Mouse (Mus musculus) splenic B cell, adult 2 months (primary cell): ENCODE measurements at regions not wholly inside any gene's neighbourhood (a gene's known extent, or its start where the extent isn't known, plus 50 kb on each side); places are given as distances from the start of the nearest gene placed in this dataset.

Source experiments
- DNase-seq: peaks from one replicate; pipeline ENCODE4 v3.0.0-alpha.2; 2011; ENCODE audit warnings: low read depth, low spot score
- H3K27me3 ChIP-seq: 2 replicates; pipeline ENCODE4 v1.6.1; 2012; ENCODE audit warnings: mild to moderate bottlenecking, low read length, moderate library complexity, mixed read lengths; ENCODE audit not compliant: control insufficient read depth, poor library complexity, insufficient read depth, severe bottlenecking
- H3K36me3 ChIP-seq: 2 replicates; pipeline ENCODE4 v1.6.1; 2012; ENCODE audit warnings: mild to moderate bottlenecking, low read length, moderate library complexity, mixed read lengths; ENCODE audit not compliant: control insufficient read depth, poor library complexity, insufficient read depth, severe bottlenecking

DNA sequence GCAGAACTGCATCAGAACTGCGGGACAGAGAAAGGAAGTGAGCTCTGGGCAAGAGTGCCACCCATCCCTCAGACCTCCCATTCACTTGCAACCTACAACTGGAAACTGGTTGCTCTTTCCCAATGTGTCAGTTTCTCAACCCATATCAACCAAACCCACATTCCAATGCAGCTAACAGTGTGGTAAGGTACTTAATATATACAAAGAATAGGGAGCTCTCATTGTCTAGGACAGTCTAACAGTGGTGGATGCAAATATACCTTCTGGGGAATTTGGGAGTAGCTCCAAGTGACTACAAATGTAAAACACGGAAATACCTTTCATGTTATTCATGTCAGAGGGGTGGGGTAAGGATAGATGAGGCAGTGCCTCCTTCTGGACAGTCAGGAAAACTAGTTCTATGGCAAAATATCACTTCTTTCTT lies 171.0 kb upstream of the Smim15 start:
- Histone ChIP-seq H3K36me3 (no peaks in the 10 kb centered on the region), H3K27me3 (no peaks in the 10 kb centered on the region)
- DNase-seq = no peak

DNA sequence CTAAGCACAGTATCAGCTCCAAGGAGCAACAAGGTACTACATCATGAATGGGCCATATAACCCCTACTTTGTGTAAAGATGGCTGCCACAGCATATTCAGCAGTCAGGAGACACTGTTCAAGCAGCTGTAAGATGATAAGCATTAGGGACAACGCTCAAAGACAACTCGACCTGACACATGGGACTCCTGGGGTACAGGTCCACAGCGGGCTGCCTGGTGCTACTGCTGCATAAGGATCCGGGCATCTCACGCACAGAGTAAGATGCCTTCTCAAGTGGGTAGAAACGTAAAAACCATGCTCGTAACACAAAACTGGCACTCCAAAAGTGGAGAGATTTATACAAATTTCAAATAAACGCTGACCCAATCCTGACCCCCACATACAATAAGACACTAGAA lies 171.7 kb upstream of the Smim15 start:
- H3K27me3 ChIP-seq = no peaks in the 10 kb centered on the region
- no peak for DNase-seq
- no peaks in the 10 kb centered on the region for H3K36me3 ChIP-seq

DNA sequence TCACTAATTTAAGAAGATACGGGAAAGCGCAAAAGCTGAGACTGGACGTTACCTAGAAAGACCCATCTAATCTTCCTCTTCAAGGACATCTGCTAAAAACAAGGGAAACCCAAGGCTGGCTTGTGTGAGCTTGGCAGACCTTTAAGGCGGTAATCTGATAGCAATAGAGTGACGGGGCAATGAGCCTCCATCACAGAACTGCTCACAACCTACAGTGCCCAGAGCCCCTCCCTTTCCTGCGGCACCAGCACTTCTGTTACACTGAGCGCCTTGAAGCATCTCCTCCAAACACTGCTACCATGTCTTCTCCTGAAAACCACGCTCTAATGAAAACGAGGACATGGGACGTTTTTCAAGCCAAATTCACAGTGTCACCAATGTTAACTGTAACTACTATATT lies 172.1 kb upstream of the Smim15 start:
- DNase-seq = no peak
- H3K36me3 ChIP-seq = no peaks in the 10 kb centered on the region

DNA sequence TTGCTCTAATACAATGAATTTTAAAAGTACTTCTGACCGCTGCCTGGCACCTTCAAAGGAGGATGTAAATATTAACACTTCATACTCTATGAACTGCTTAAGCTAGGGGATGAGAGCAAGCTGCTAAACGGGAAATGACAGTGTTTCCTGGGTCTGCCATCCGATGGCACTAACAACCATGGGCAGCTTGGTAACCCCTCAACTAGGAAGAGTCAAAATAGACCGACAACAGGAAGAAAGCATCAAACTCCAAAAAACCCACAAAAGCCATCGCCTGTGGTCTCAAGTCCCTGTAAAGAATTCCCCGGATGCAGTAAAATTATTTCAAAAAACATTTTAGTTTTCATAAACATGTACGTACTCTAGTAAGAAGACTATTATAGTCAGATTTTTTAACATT lies 175.3 kb upstream of the Smim15 start:
- no peaks in the 10 kb centered on the region; the same call in 1 of the 2 replicates for H3K36me3 ChIP-seq
- no peaks in the 10 kb centered on the region for H3K27me3 ChIP-seq
- DNase-seq = no peak

More for the DNA sequence above, 172.1 kb upstream of the Smim15 start:
- no peaks in the 10 kb centered on the region for H3K27me3 ChIP-seq

DNA sequence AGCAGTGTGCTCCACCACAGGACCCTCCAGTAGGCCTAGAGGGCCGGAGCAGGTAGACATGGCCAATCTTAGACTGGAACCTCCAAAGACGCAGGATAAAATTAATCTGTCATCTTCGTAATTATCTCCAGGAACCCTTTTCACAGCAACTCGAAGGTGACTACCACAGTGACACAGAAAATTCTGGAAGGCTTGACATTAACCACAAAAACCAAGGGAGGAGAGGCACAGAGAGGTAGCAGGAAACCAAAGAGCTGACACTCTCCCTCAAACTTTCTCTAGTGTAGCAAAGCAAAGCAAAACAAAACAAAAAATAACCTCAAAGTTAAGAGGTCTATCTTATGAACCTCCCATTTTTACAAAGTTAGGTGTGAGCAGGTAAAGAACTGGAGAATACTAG lies 177.4 kb upstream of the Smim15 start:
- no peak for DNase-seq
- H3K36me3 ChIP-seq = no peaks in the 10 kb centered on the region; the same call in 1 of the 2 replicates
- H3K27me3 ChIP-seq = no peaks in the 10 kb centered on the region

DNA sequence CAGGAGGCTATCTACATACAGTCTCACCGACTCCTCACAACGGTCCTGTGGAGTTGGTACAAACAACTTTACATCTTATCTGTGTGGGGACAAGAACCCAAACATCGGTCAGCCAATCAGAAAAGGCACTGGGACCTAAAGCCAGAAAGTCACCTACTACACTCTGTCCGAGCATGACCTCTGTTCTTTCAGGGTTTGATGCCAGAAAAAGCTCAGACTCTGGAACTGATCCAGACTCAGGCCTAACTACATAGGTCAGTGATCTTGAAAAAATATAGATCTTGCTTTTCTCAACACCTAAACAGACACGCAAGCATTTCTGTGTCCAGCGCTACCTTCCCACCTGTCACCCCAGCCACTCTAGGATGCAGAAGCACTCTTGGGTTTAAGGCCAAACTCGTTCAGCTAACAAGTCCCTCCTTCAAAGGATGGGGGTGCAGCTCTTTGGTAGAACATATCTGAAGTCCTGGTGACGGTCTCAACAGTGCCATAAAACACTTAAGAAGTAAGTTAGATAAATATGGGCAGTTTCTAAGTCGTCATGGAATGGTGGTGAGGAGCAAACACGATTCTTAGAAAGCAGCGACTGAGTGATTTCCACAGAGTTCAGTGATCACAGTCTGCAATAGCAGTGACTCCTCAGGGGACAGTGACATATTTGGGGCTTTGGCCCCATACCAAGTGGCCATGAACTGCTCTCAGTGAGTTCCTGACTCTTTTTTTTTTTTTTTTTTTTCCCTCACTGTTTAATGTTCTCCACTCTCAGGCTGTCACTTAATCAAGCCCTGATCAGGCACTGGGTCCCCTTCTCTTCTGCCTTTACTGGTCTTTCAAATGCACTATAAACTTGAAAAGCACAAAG lies 181.2 kb upstream of the Smim15 start:
- Histone ChIP-seq H3K36me3 (no peaks in the 10 kb centered on the region; the same call in 1 of the 2 replicates), H3K27me3 (no peaks in the 10 kb centered on the region)
- no peak for DNase-seq

DNA sequence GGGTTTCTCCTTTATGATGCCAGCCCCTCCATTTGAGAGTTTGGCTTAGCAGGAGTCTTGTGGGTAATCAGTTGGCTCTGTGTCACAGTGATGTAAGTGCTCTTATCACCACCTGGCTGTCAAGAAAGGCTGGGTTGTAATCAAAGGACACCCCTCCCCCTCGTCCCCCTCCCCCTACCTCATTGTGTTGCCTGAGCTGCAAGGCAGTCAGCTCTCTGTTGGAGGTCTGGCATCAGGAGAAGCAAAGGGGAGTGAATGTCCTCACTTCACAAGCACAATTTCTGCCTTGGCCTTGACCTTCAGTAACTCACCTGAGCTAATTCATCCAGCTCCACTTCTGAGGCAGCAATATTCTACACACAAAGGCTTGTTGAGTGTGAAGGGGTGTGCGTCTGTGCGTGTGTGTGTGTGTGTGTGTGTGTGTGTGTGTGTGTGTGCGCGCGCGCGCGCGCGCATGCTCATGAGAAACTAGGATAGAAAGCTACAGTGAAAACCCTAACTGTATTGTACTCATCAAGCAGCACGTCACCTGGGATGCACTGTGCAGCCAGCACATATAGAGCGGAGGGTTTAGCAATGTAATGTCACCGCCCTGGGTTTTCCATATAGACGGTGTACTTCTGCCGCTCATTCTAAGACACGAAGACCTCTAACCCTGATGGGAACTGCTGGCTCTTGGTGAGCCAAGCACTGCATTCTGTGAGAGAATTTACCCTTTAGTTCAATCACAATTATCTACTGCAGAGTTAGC lies 182.7 kb upstream of the Smim15 start:
- H3K36me3 ChIP-seq = no peaks in the 10 kb centered on the region; the same call in 1 of the 2 replicates
- H3K27me3 ChIP-seq = no peaks in the 10 kb centered on the region
- DNase-seq = no peak

DNA sequence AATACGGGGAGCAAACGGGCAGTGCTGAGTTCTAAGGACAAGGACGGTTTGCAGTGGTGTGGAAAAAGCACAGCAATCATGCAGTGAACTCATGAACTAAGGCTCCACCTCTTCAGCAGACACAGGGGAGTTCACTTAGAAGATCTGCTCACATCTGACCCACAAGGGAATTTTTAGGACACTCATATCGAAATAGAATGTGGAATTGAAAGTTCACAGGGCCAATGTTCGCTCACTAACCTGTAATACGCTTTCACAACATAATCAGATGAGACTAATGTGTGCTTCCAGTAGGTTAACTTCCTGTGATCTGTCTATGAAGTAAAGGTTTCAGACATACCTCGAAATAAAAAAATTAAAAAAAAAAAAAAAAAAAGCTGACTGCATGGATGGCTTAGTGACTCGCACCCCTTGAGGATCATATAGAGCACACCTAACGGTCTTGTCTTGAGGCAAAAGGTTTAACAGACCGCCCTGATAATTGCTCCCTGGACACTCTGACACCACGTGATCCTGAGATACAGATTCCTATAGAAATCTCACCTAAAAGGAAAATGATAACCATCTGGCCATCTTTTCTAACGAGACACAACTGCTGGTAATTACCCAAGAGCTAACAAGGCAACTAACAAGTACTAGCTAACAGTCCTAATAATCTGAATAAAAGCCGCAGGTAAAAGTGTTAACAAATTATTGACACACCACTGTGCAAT lies 187.0 kb upstream of the Smim15 start:
- H3K27me3 ChIP-seq = no peaks in the 10 kb centered on the region
- no peaks in the 10 kb centered on the region for H3K36me3 ChIP-seq
- peak; percentile 77 for DNase-seq

DNA sequence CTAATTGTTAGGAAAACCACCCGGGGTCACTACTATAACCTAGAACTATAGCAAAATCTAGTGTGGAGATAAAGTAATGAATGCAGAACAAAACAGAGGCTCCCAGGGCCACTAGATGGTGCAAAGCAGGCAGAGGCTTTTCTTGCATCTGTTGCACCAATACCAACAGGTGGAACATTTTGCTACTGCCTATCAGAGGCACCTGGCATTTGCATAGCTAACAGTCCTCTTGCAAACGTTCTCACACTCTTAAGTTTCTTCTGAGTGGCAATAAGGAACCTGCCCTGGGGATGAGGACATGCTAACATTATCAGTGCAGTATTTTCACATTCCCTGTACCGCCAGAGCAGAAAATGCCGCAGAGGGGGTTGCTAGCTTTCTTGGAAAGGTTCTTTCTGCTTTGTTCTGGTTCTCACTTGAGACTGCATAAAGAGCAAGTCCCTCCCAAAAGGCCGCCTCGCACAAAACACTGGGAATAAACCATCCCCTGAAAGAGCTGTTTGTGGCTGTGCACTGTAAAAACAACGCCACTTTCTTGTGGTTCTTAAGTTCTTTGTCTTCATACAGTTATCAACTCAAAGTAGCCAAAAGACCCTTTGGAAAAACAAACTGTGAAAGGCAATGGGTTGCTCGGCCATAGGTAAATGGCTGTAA lies 193.2 kb upstream of the Smim15 start:
- DNase-seq = peak; percentile 22
- Histone ChIP-seq H3K27me3 (no peaks in the 10 kb centered on the region), H3K36me3 (no peaks in the 10 kb centered on the region)

DNA sequence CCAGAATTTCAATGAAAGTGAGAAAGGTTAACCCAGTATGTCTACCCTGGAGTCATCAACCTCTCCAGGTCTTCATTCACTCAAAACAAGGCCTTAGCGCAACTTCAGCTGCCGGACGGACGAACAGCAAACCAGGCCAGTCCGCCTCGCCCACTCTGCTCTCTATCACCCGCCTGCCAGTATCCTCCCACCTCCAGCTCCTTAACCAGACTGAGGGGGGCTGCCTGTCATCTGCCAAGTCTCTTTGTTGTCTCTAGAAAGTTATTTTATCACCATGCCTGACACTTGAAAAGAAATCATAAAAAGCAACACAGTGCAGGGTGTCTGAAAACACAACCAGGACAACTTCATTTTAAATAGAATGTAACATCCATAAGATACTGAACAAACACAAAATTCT lies 195.4 kb upstream of the Smim15 start:
- Histone ChIP-seq H3K36me3 (no peaks in the 10 kb centered on the region), H3K27me3 (no peaks in the 10 kb centered on the region)
- DNase-seq = no peak

DNA sequence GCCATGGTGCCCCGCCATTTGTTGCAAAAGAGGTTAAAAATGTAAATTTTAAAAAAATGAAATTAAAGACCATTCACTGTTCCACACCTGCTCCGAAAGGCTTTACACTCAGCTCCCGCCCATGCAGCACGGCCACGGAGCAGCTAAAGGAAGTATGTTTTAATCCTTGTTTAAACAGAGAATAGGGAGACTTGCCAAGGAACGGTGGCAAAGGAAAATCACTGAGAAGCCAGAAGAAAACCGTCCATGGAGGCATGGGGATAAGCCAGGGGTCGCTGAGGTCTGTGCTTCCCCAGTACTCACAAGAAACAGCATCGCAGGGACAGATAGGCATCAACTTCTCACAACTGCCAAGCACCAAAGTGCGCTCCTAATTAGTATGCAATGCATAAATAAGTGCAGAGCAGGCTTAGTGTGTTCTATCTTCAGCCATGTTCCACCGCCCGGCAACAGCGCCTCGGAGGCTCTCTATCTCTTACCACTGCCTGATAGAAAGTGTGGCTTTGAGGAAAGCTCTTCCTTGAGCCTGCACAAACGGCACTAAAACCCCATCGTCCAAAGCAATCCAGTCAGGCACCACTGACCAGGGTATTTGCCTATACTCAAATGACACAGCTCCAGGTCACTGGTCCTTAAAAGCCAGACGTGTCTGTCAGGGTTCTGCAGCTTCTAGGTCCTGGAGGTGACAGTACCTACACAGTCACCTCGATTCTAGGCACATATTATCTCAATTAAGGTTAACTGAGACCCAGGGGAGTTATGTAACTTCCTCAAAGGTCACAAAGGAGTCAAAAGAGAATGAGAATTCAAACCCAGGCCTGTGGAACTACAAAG lies 196.8 kb upstream of the Smim15 start:
- H3K36me3 ChIP-seq = no peaks in the 10 kb centered on the region
- no peaks in the 10 kb centered on the region for H3K27me3 ChIP-seq
- DNase-seq = peak; percentile 17

DNA sequence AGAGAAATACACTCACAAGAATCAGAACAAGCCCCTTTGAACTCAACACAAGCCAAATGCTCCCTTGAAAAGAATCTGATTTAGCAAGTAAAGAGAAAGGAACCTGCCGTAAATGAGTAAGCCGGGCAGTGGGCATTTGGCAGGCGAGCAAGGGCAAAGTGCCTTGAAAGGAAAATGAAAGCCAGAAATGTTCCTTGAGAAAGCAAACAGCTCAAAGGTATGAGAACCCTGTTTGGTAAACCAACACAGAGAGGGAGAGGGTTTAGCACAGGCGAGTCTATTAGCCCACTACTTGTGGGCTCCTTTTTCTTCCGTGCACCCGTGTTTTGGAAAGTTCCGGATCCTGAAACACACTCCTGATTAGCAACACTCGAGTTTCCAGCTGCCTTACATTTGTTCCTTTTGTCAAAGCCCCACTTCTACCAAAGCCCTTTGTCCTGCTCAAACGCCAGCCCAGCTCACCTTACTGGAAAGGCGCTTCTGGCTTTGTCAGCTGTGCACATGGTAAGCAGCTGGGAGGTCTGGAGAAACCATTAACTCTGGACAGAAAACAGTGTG lies 197.5 kb upstream of the Smim15 start:
- no peak for DNase-seq
- Histone ChIP-seq H3K27me3 (no peaks in the 10 kb centered on the region), H3K36me3 (no peaks in the 10 kb centered on the region)

DNA sequence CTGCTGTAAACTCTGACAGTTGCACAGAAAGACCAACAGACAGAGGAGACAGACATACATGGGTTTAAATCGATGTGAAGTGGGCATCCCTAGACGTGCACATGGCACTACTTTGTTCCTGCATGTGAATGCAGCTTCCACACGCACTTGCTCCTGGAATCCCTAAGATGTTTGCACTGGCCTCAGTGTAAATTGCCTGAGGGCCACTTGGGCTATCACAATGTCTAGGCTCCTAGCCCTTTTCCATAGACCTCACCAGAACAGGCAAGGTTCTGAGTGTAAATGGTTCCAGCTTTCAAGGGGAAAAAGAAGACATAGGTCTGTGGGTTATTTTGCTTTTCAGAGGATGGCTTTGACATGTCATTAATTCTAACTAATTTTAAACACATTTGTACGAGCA lies 198.4 kb upstream of the Smim15 start:
- Histone ChIP-seq H3K27me3 (no peaks in the 10 kb centered on the region), H3K36me3 (no peaks in the 10 kb centered on the region)
- no peak for DNase-seq
